Mouse (Mus musculus): ENCODE results near the gene Agpat3. TPM values are rescaled to one million over a fixed set of nuclear protein-coding genes. Genes with fewer than 3 reads are reported as not detected.
"Not testable (repeated sequence)": the region's sequence is repeated elsewhere in the genome, so short reads cannot be mapped to it uniquely, and the experiment has no call there.

The Agpat3 gene
- polyA plus RNA-seq, 1 experiment from 2014 or later, result 32.8 TPM

DNA sequence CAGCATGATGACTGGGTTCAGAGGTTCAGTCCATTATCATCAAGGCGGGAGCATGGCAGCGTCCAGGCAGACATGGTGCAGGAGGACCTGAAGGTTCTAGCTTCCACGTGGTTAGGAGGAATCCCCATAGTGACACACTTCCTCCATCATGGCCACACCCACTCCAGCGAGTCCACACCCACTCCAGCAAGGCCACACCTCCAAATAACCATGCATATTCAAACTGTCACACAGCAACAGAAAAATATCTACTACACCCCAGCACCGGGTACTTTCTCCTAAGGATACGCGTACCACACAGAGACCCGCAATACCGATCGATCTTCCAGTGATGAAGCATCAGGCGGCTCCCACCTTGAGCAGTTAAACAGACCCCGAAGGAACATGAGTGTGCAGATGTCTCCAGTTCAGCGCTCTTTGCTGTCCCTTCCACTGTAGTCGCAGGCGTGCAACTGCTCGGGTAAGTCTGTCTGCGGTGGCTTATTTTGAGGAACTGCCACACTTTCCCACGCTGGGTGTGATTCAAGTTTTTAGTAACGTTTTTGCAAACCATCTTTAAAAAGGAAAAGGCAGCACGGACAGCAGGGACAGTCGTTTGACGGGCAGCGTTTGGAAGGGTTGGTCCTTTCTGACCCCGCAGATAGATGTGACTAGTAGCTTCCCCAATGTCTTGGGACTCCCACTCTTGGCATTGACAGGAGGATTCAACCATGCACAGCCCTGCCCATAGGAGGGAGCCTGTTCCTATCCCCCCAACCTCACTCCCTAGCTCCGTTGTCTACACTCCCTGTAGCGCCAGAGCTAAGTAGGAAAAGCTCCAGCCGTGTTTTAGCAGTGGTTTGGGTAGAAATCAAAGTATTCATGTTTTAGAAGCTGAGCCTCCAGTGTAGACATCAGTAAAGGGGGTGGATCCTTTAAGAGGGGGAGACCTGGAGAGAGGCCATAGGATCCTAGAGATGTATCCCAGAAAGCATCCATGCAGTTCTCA, 20.7 kb upstream of the Agpat3 start:
- Histone ChIP-seq H3K9me3 (no peaks in the 10 kb centered on the region), H3K27me3 (replicated peaks; ENCODE audit: low read depth, poor library complexity, severe bottlenecking) (peaks cover 7% of the 10 kb centered on the region), H3K36me3 (replicated peaks) (no peaks in the 10 kb centered on the region), H3K4me3 (no peak overlapping the region), H3K27ac (replicated peaks) (no peak overlapping the region), H3K4me1 (no peaks in the 10 kb centered on the region)
- WGBS, result 69% methylated on average over 27 of the region's 27 CpGs
- no peak for DNase-seq (ENCODE audit: low spot score)

DNA sequence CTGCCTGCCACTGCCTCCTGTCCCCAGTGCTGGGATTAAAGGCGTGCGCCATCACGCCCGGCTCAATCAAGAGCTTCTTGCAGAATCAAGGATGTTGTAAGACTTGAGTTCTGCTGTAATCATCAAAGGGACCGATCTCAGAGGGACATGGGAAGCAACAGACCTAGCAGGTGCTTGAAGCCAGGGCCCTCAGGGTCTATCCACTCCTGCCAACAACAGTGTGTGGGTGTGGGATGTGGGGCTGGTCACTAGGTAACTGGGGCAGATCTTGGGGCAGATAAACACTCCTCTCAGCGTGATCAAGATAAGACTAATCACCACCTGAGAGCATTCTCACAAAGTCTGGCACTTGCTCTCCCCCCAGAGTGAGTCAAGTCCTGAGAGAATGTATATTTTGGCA, 19.5 kb upstream of the Agpat3 start:
- Histone ChIP-seq H3K4me3 (no peak overlapping the region), H3K27ac (replicated peaks) (no peak overlapping the region), H3K27me3 (replicated peaks; ENCODE audit: low read depth, poor library complexity, severe bottlenecking) (peaks cover 9% of the 10 kb centered on the region), H3K4me1 (no peaks in the 10 kb centered on the region), H3K36me3 (replicated peaks) (no peaks in the 10 kb centered on the region), H3K9me3 (no peaks in the 10 kb centered on the region)
- 86% methylated on average over 6 of the region's 6 CpGs for WGBS
- DNase-seq (ENCODE audit: low spot score), result no peak

DNA sequence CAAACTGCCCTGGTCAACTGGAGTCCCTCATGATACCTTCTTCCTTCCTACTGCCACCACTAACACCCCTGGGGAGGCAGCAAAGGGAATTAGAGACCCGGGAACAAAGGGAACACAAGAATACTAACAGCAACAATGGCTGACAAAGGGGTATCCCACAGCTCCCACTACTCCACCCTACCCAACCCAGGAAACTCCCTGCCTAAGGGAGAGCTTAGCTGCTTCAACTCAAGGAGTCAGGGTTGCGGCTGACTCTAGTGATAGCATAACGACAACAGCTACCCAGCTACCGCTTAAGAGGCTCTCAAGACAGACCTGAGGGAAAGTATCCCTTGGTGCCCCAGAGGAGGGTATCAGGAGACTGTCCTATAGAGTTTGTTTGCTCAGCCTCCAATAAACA, 15.3 kb upstream of the Agpat3 start:
- Histone ChIP-seq H3K9me3 (no peaks in the 10 kb centered on the region), H3K4me1 (no peaks in the 10 kb centered on the region), H3K27me3 (replicated peaks; ENCODE audit: low read depth, poor library complexity, severe bottlenecking) (peaks cover 4% of the 10 kb centered on the region; the same call in 1 of the 2 replicates), H3K27ac (replicated peaks) (no peak overlapping the region), H3K36me3 (replicated peaks) (no peaks in the 10 kb centered on the region), H3K4me3 (no peak overlapping the region)
- 47% methylated on average over 4 of the region's 4 CpGs for WGBS
- no peak for DNase-seq (ENCODE audit: low spot score)

DNA sequence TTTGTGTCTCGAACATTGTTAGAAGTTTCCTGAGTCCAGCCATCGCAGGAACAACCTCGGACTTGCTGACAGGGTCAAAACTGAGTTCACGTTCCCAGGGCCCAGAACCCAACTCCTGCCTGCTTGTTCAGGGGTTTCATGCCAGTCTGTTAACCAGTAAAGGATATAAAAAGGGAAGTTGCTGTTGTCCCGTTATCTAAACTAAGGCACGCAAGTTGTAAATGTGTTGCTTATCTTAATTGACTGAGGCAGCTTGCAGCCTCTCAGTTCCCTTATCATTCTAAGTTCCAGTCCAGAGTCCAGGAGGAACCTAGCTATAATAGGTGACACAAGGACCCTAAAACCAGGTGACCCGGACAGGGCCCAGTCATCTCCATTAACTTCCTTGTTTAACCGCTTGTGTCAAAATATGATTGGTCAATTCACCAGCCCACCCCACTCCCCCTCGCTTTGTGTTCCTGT, 14.6 kb upstream of the Agpat3 start:
- H3K27me3 ChIP-seq (replicated peaks; ENCODE audit: low read depth, poor library complexity, severe bottlenecking), result peaks cover 4% of the 10 kb centered on the region; the same call in 1 of the 2 replicates

DNA sequence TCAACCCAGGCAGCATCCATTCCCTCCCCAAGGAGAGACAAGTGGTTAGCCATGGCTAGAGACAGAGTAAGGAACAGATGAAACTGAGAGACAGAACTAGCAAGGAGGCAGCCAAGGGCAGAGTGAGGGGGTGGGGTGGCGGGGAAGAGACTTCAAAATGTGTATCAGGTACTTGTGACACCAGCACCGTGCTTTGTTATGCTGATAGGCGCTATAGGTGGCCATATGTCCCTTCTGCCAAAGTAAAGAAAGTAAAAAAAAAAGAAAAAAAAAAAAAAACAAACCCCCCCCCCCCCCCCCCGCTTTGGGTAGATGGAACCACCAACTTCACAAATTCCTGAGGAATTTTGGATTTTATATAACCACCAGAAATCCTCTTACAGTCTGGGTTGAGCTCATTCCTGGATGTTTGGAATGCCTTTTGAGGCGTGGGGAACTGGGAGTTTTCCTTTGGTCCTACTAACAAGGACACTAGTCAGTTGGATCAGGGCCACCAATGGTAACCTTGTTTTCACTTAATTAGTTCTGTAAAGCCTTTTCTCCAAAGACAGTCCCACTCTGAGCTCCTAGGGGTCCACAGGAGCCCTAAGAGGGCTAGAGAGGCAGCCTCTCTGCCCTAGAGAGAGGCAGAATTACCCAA, 14.0 kb upstream of the Agpat3 start:
- Histone ChIP-seq H3K27ac (replicated peaks) (no peak overlapping the region), H3K4me1 (no peaks in the 10 kb centered on the region), H3K27me3 (replicated peaks; ENCODE audit: low read depth, poor library complexity, severe bottlenecking) (peaks cover 4% of the 10 kb centered on the region; the same call in 1 of the 2 replicates), H3K4me3 (no peak overlapping the region), H3K9me3 (no peaks in the 10 kb centered on the region), H3K36me3 (replicated peaks) (no peaks in the 10 kb centered on the region)
- 50% methylated on average over 5 of the region's 5 CpGs for WGBS
- no peak for DNase-seq (ENCODE audit: low spot score)

More for the DNA sequence above, 14.6 kb upstream of the Agpat3 start:
- Histone ChIP-seq H3K4me3 (no peak overlapping the region), H3K36me3 (replicated peaks) (no peaks in the 10 kb centered on the region), H3K4me1 (no peaks in the 10 kb centered on the region), H3K27ac (replicated peaks) (no peak overlapping the region), H3K9me3 (no peaks in the 10 kb centered on the region)
- no peak for DNase-seq (ENCODE audit: low spot score)
- 73% methylated on average over 9 of the region's 9 CpGs for WGBS

DNA sequence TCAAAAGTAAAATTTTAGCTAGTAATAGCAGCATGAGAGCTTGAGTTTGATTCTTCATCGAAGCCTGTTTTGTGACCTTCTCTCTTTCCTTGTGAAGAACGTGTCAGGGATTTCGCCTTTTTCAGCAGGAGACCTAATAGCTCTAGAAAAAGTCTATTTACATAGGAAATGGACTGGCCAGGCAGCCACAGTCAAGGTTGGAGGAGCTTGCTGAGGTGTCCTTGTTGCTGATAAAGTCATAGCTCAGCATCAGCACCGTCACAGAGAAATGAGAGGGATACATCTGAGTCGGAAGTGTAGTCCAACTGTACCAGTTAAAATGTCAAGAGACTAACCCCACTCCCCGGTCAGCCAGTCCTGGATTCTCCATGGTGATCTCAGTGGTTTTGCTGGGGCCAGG, 13.3 kb upstream of the Agpat3 start:
- DNase-seq (ENCODE audit: low spot score), result no peak

DNA sequence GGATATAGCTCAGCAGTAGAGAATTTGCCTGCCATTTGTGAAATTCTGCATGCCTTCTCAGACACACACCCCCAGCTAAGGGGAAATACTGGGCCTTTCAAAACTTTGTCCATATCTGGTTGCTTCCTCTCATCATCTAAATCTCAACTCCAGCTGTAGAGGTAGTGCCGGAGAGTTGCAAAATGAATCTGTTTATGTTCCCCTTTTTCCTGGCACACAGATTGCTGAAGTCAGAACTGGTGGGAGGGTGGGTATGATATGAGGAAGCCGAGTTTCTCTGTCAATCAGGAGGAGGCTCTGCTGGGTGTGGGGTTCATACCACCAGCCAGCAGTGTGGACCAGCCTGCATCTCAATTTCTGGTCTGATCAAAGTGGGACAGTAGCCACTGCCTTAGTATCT, 11.8 kb upstream of the Agpat3 start:
- Histone ChIP-seq H3K4me3 (no peak overlapping the region), H3K36me3 (replicated peaks) (no peaks in the 10 kb centered on the region), H3K4me1 (no peaks in the 10 kb centered on the region), H3K27me3 (replicated peaks; ENCODE audit: low read depth, poor library complexity, severe bottlenecking) (peaks cover 4% of the 10 kb centered on the region; the same call in 1 of the 2 replicates), H3K27ac (replicated peaks) (no peak overlapping the region), H3K9me3 (no peaks in the 10 kb centered on the region)
- WGBS, result 81% methylated on average over 2 of the region's 2 CpGs
- no peak for DNase-seq (ENCODE audit: low spot score)

More for the DNA sequence above, 13.3 kb upstream of the Agpat3 start:
- no peaks in the 10 kb centered on the region for H3K4me1 ChIP-seq
- H3K27me3 ChIP-seq (replicated peaks; ENCODE audit: low read depth, poor library complexity, severe bottlenecking), result peaks cover 4% of the 10 kb centered on the region; the same call in 1 of the 2 replicates
- H3K9me3 ChIP-seq, result no peaks in the 10 kb centered on the region
- H3K4me3 ChIP-seq, result no peak overlapping the region
- no peak overlapping the region for H3K27ac ChIP-seq (replicated peaks)
- WGBS, result 85% methylated on average over 6 of the region's 6 CpGs
- no peaks in the 10 kb centered on the region for H3K36me3 ChIP-seq (replicated peaks)

DNA sequence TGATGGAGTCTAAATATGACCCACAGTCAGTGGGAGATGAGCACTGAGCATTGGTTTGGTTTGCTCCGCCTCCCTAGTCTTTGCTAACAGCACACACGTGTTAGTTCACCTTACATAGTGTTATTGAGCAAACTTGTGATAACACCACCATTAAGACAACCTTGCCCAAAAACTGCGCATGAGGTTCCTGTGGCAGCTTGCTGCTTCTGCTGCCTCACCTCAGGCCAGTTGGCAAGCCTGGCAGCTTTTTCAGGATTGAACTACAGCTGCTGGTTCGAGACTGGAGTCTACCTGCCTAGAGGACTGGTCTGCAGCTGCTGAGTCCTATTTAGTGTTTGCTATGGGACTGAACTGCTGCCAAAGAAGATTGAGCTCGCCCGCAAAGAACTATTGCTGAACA, 11.1 kb upstream of the Agpat3 start:
- WGBS, result 90% methylated on average over 6 of the region's 6 CpGs
- no peaks in the 10 kb centered on the region for H3K9me3 ChIP-seq
- no peaks in the 10 kb centered on the region for H3K36me3 ChIP-seq (replicated peaks)
- no peak overlapping the region for H3K27ac ChIP-seq (replicated peaks)
- H3K27me3 ChIP-seq (replicated peaks; ENCODE audit: low read depth, poor library complexity, severe bottlenecking), result peaks cover 4% of the 10 kb centered on the region; the same call in 1 of the 2 replicates
- H3K4me1 ChIP-seq, result no peaks in the 10 kb centered on the region
- DNase-seq (ENCODE audit: low spot score), result no peak
- H3K4me3 ChIP-seq, result no peak overlapping the region

DNA sequence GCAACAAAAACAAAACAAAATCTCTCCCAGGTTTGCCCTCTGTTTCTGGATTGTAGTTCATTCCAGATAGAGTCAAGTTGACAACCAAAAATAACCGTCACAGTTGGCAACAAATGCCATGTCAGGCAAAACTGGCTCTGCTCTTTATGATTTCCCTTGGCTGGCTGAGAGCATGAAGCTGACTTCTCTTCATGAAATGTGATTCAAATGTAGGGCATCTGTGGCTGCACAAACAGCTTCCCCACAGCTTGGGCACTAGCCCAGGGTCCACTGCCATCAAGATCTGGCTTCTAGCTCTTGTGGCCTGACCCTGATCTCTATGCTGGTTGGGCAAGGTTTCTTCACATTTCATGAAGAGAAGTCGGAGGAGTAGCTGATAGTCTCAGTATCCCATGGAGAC, 9.7 kb upstream of the Agpat3 start:
- no peaks in the 10 kb centered on the region for H3K9me3 ChIP-seq
- WGBS, result 85% methylated on average over 2 of the region's 2 CpGs
- no peaks in the 10 kb centered on the region for H3K36me3 ChIP-seq (replicated peaks)
- H3K27ac ChIP-seq (replicated peaks), result no peak overlapping the region
- H3K4me3 ChIP-seq, result no peak overlapping the region
- no peak for DNase-seq (ENCODE audit: low spot score)
- H3K27me3 ChIP-seq (replicated peaks; ENCODE audit: low read depth, poor library complexity, severe bottlenecking), result no peaks in the 10 kb centered on the region
- no peaks in the 10 kb centered on the region for H3K4me1 ChIP-seq

DNA sequence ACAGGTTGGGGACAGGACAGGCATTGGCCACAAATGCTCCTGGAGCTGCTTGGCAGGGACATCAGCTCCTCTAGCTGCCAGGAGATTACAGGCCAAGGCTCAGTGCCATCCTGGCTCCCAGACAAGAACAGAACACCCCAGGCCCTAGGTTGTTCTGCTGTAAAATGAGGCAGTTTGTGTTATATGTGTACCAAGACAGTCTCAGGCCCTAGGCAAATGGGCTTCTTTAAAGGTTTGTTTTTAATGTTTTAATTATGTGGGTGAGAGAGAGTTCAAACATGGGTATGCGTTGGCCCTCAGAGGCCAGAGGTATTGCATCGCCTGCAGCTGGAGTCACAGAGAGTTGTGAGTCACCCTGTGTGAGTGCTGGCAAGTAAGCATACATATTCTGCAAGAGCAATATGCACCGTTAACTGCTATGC, 8.0 kb upstream of the Agpat3 start:
- Histone ChIP-seq H3K4me1 (no peaks in the 10 kb centered on the region), H3K27me3 (replicated peaks; ENCODE audit: low read depth, poor library complexity, severe bottlenecking) (no peaks in the 10 kb centered on the region), H3K4me3 (no peak overlapping the region), H3K27ac (replicated peaks) (no peak overlapping the region), H3K36me3 (replicated peaks) (no peaks in the 10 kb centered on the region), H3K9me3 (no peaks in the 10 kb centered on the region)
- WGBS, result 79% methylated on average over 3 of the region's 3 CpGs
- DNase-seq (ENCODE audit: low spot score), result no peak

DNA sequence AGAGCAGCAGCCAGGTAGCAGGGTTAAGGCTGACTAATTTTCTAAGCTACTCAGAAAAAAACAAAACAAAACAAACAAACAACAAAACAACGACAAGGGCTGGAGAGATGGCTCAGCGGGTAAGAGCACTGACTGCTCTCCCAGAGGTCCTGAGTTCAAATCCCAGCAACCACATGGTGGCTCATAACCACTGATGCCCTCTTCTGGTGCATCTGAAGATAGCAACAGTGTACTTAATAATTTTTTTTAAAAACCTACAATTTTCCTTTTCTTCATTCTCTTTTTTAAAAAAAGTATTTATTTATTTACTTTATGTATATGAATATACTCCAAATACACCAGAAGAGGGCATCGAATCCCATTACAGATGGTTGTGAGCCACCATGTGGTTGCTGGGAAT, 6.7 kb upstream of the Agpat3 start:
- not testable (repeated sequence) for H3K36me3 ChIP-seq (replicated peaks); H3K4me3 ChIP-seq; H3K27me3 ChIP-seq (replicated peaks; ENCODE audit: low read depth, poor library complexity, severe bottlenecking); H3K27ac ChIP-seq (replicated peaks); H3K9me3 ChIP-seq; DNase-seq (ENCODE audit: low spot score); H3K4me1 ChIP-seq
- 92% methylated on average over 3 of the region's 3 CpGs for WGBS

DNA sequence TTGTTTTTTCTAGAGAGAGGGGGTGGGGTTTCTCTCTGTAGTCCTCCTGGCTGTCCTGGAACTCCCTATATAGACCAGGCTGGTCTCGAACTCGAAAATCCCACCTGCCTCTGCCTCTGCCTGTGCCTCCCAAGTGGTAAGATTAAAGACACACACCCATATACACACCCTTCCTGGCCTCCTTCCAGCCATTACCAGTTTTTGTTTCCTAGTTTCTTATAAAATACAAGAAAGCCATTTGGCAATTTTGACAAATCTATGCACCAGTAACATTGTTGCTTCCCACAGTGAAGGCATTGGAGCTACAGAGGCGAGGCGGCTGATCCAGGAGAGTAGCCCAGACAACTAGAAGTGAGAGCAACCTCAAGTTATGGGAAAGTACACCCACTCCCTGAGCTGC, 6.0 kb upstream of the Agpat3 start:
- Histone ChIP-seq H3K4me1 (no peaks in the 10 kb centered on the region), H3K27ac (replicated peaks) (no peak overlapping the region), H3K27me3 (replicated peaks; ENCODE audit: low read depth, poor library complexity, severe bottlenecking) (peaks cover 4% of the 10 kb centered on the region; the same call in 1 of the 2 replicates), H3K36me3 (replicated peaks) (no peaks in the 10 kb centered on the region), H3K4me3 (no peak overlapping the region), H3K9me3 (no peaks in the 10 kb centered on the region)
- DNase-seq (ENCODE audit: low spot score), result no peak
- 85% methylated on average over 4 of the region's 4 CpGs for WGBS
